Mouse (Mus musculus) brain, embryonic 14.5 days (tissue): ENCODE measurements around the gene Sema3e. TPM values are rescaled to one million over a fixed set of nuclear protein-coding genes. Genes with fewer than 3 reads are reported as not detected.

ENCODE experiments used
- DNase-seq: peaks from one replicate; pipeline ENCODE4 v3.0.0-alpha.2; 2011; ENCODE audit warnings: low read depth
- CTCF ChIP-seq: fragments of 200-500 bp; IDR thresholded peaks from 2 replicates; pipeline ENCODE4 v1.5.1; 2012; ENCODE audit warnings: inconsistent platforms, mild to moderate bottlenecking, moderate library complexity, borderline replicate concordance; ENCODE audit not compliant: insufficient read depth, insufficient read length; ENCODE audit errors: extremely low read depth
- POLR2A ChIP-seq: fragments of 200-500 bp; IDR thresholded peaks from 2 replicates; pipeline ENCODE4 v1.6.1; 2012; ENCODE audit warnings: mild to moderate bottlenecking, inconsistent platforms, borderline replicate concordance; ENCODE audit not compliant: poor library complexity, insufficient read depth, insufficient read length, severe bottlenecking; ENCODE audit errors: extremely low read depth
- polyA plus RNA-seq: library from polyadenylated mRNA; depleted of rRNA; stranded (reverse); fragments of >200 nt; gene quantifications from 2 replicates; pipeline ENCODE4 v1.2.3, GENCODE M21; 2012; rRNA removed

Gene Sema3e
- polyA plus RNA-seq, 1 experiment, result 2.9 TPM

- TF ChIP-seq POLR2A, result no peak
- TF ChIP-seq CTCF, result no peak
- DNase-seq, result no peak
Measured at GRCm38 (mm10) chr5:14260156-14260555, 235.1 kb downstream of the Sema3e start.

DNA sequence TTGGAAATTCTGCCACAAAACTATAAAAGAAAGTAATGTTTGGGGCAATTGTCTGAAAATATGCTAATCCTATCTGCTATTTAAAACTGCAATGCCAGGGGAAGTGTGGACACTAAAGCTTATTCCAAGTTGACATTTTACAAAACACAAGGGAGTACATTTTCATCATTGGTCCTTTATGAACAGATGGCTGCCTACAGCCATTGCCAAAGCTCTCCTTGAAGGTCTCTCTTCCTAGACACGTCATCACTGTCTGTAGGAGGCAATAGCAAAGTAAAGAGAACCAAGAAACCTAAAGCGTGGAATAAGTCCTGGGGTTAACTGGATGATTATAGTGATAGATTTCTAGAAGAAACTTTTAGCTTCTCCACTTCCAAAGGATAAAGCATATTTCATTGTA, 242.3 kb downstream of the Sema3e start:
- TF ChIP-seq CTCF, result no peak
- TF ChIP-seq POLR2A, result no peak
- no peak for DNase-seq

Other genes starting within 250 kb of the Sema3e start
- not detected in 2 replicates for gene Speer3, start 233.7 kb upstream of the Sema3e start, polyA plus RNA-seq